In the genomic region with DNA sequence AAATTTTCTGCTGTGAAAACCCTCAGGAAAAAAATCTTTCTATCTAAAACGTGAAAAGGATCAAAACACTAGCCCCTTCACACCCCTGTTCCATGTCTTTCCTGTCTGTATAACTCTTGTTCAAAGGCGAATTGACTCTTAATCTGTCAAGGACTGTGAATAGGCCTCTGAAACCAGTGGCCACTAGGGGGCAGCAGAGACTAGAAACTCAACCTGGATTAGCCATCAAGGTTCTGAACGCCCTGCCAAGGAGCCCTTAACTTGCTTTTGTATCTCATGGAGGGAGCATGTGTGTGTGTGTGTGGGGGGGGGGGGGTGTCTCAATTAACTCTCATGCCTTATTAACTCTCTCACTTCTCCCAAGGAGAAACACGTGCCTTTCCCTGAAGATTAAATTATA, we compare ENCODE assay signal across 8 mouse cellular contexts. TPM values are rescaled to one million over a fixed set of nuclear protein-coding genes. Genes with fewer than 3 reads are reported as not detected.
DNase-seq lines count a peak whose midpoint lies in the region; ATAC-seq lines count a peak whose summit lies in the region.

No protein-coding gene starts in this region.

- DNase-seq in CD4-positive, CD25-positive, alpha-beta regulatory T cell, adult 2 months (ENCODE audit: low read depth, low spot score): peak; percentile 73
- peak; percentile 86 for DNase-seq in adrenal gland, postnatal 14 days
- peak; percentile 76 for DNase-seq in embryo, embryonic 11.5 days (ENCODE audit: low read depth, low spot score)
- DNase-seq in heart, adult 8-10 months (ENCODE audit: low spot score): peak; percentile 59
- DNase-seq in layer of hippocampus, postnatal 25 days (ENCODE audit: extremely low spot score in 1 of 2, low spot score in 1 of 2): peak; percentile 87 to 100
- peak; percentile 76 for DNase-seq in splenic B cell, adult 2 months (ENCODE audit: low read depth, low spot score)

- H3K27me3 ChIP-seq in splenic B cell, adult 2 months (ENCODE audit: control insufficient read depth, insufficient read depth, low read length, poor library complexity, severe bottlenecking): no peaks in the 10 kb centered on the region

- no peak for ATAC-seq in CD4-positive, CD25-positive, alpha-beta regulatory T cell, adult 4 months
- peak; percentile 44; the same call in 1 of the 2 replicates for ATAC-seq in megakaryocyte-erythroid progenitor cell, adult 5-6 weeks (replicated peaks; ENCODE audit: low FRiP score, low TSS enrichment, poor library complexity, severe bottlenecking)

- no peaks in the 10 kb centered on the region for H3K36me3 ChIP-seq in splenic B cell, adult 2 months (ENCODE audit: control insufficient read depth, insufficient read depth, low read length, poor library complexity, severe bottlenecking)

RNA-seq across cellular contexts. Expression of gene Alk, which starts 1.8 kb away (rescaled TPM):
- under 1 TPM in 1 of 2 experiments, not detected in 1; 0.05 TPM for polyA plus RNA-seq in CD4-positive, CD25-positive, alpha-beta regulatory T cell, adult 4 months (2017; shearing (Covaris generic))
- total RNA-seq in adrenal gland, postnatal 14 days (2021): 0.30 TPM in 1 of 2 replicates, not detected in the other
- total RNA-seq in heart, adult 8-10 months (2022): under 1 TPM in 1 of 4 experiments, not detected in 3; 0.05 TPM
- total RNA-seq in layer of hippocampus, postnatal 25 days (2021): 1 to 10 TPM; 5.8 to 6.1 TPM
- not detected in 2 replicates for total RNA-seq in megakaryocyte-erythroid progenitor cell, adult 5-6 weeks (2014; fragmentation: Nextera tagmentation)
- total RNA-seq in megakaryocyte-erythroid progenitor cell, adult 5-6 weeks (2017): not detected in 2 replicates
